In the genomic region with DNA sequence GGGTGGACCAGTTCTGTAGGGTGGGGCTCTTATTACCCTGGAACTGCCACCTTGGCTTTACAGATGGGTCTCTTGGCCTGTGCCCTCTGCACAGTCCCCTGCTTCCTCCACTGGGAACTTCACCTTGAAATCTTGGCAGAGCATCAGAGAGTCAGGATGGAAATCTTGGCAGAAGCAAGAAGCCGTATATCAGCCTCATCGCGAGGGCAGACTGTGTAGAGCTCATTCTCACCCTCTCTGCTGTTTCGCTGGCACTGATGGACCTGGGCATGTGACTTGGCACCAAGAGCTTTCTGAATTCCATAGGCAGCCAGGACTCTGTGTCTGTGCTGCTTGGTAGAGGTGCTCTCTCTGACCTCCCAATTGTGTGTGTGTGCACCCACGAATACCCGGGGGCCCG, we compare ENCODE assay signal across 9 mouse cellular contexts. TPM values are rescaled to one million over a fixed set of nuclear protein-coding genes. Genes with fewer than 3 reads are reported as not detected.
A peak's percentile ranks its signal among the peaks of the same experiment; 100 is the strongest.
DNase-seq lines count a peak whose midpoint lies in the region; ATAC-seq and TF ChIP-seq lines count a peak whose summit lies in the region.
"Had no signal": no experiment of that assay in that cellular context is flagged by ENCODE, and none has a peak within 500 bp of the region (broad histone marks: within the 10 kb centered on the region; RNA-seq: fewer than 3 reads in every experiment).

No protein-coding gene starts in this region.

- WGBS in heart, adult 2 months, result 44% methylated on average over 7 of the region's 7 CpGs
- WGBS in heart, embryonic 11.5 days (ENCODE audit: insufficient replicate concordance), result 96% methylated on average over 7 of the region's 7 CpGs

- DNase-seq in heart, adult 2 months, result peak; percentile 53 to 77
- DNase-seq in Muller cell, postnatal 12 days (ENCODE audit: inconsistent ontology term), result peak; percentile 11
- peak; percentile 78 for DNase-seq in brain, embryonic 14.5 days (ENCODE audit: low read depth)
- DNase-seq in heart, postnatal 14 days, result peak; percentile 50 to 58
- DNase-seq in spleen, postnatal 4 days (ENCODE audit: low spot score in 2 of 2), result no peak
- no peak for DNase-seq in left cerebral cortex, adult 18-20 months (ENCODE audit: low spot score in 2 of 2)
- DNase-seq: lung, adult 2 months had no signal

- no peak for TF ChIP-seq CTCF in heart, adult 2 months (IDR thresholded peaks at IDR 0.05)
- TF ChIP-seq CTCF in brain, embryonic 14.5 days (IDR thresholded peaks at IDR 0.05; ENCODE audit: borderline replicate concordance, extremely low read depth, insufficient read depth, insufficient read length), result no peak

- H3K9ac ChIP-seq in heart, adult 2 months (ENCODE audit: low read depth, low read length), result no peak overlapping the region
- H3K9ac ChIP-seq in heart, embryonic 11.5 days (ENCODE audit: low read depth, low read length), result no peak overlapping the region

- H3K4me1 ChIP-seq in heart, adult 2 months (ENCODE audit: control insufficient read depth, insufficient read depth, low read length), result peaks cover 3% of the 10 kb centered on the region
- no peaks in the 10 kb centered on the region for H3K4me1 ChIP-seq in heart, embryonic 11.5 days (ENCODE audit: control insufficient read depth, insufficient read depth, low read length)

- intact Hi-C loops in heart, adult 2 months (cut with DNase I), result loop anchor here (2.0 kb wide), 1 partner anchor 20 kb away; no protein-coding TSS in a partner anchor
- intact Hi-C loops in heart, postnatal 14 days (cut with DNase I), result no loop called here

- H3K27ac ChIP-seq in heart, adult 2 months, result peak overlapping the region; percentile 78
- H3K27ac ChIP-seq in heart, embryonic 11.5 days (ENCODE audit: low read depth, low read length), result no peak overlapping the region

- H3K79me2 ChIP-seq in heart, adult 2 months (replicated peaks; ENCODE audit: control insufficient read depth, insufficient read depth, low read length), result peaks cover 2% of the 10 kb centered on the region; the same call in 1 of the 2 replicates

- H3K36me3 ChIP-seq in heart, adult 2 months (ENCODE audit: control insufficient read depth, insufficient read depth, low read length), result no peaks in the 10 kb centered on the region
- 0 out of 2 replicates have a peak, but pooled peaks cover 4% of the 10 kb centered on the region for H3K36me3 ChIP-seq in heart, embryonic 11.5 days (ENCODE audit: control insufficient read depth, insufficient read depth, low read length)

- peaks cover 2% of the 10 kb centered on the region; the same call in 1 of the 2 replicates for H3K9me3 ChIP-seq in heart, embryonic 11.5 days (replicated peaks; ENCODE audit: control insufficient read depth, low read length)

- H3K27me3 ChIP-seq in heart, adult 2 months (ENCODE audit: control insufficient read depth, insufficient read depth, low read length), result no peaks in the 10 kb centered on the region
- no peaks in the 10 kb centered on the region for H3K27me3 ChIP-seq in heart, embryonic 11.5 days (ENCODE audit: control insufficient read depth, insufficient read depth, low read length)

- TF ChIP-seq EP300 in heart, adult 2 months (IDR thresholded peaks at IDR 0.05; ENCODE audit: insufficient read depth, low read depth, low read length), result peak; percentile 74; the same call in 1 of the 2 replicates

- no peak for ATAC-seq in heart, embryonic 11.5 days (replicated peaks; ENCODE audit: insufficient number of reproducible peaks, low FRiP score, low TSS enrichment)
- no peak for ATAC-seq in erythroblast, adult 5-6 weeks (replicated peaks; ENCODE audit: low FRiP score, poor library complexity, severe bottlenecking)

- H3K4me3 ChIP-seq in heart, adult 2 months, result no peak overlapping the region
- no peak overlapping the region for H3K4me3 ChIP-seq in heart, embryonic 11.5 days (ENCODE audit: low read depth, low read length)

- TF ChIP-seq POLR2A in heart, adult 2 months (IDR thresholded peaks at IDR 0.05; ENCODE audit: insufficient read depth, low read depth, low read length), result no peak
- no peak for TF ChIP-seq POLR2A in brain, embryonic 14.5 days (IDR thresholded peaks at IDR 0.05; ENCODE audit: borderline replicate concordance, extremely low read depth, insufficient read depth, insufficient read length, poor library complexity, severe bottlenecking)

- no peak overlapping the region for H3K4me2 ChIP-seq in heart, embryonic 11.5 days

RNA-seq across cellular contexts. Expression of gene Nol11, which starts 59.6 kb away (rescaled TPM):
- 10 to 100 TPM; 18.3 to 18.6 TPM for total RNA-seq in heart, adult 2 months (2021)
- polyA plus RNA-seq in heart, adult 2 months (2012; rRNA removed), result 8.2 and 13.9 TPM in 2 replicates
- polyA plus RNA-seq in heart, embryonic 11.5 days (2014; fragmentation: Nextera tagmentation; extraction: Ambion mirVana), result 48.8 and 50.0 TPM in 2 replicates
- 30.2 and 34.4 TPM in 2 replicates for polyA plus RNA-seq in brain, embryonic 14.5 days (2012; rRNA removed)
- 10 to 100 TPM; 17.2 to 19.4 TPM for total RNA-seq in heart, postnatal 14 days (2021)
- 10.2 and 18.6 TPM in 2 replicates for total RNA-seq in erythroblast, adult 5-6 weeks (2015; ENCODE audit: low replicate concordance)
- 9.9 and 10.7 TPM in 2 replicates for total RNA-seq in erythroblast, adult 5-6 weeks (2017; ENCODE audit: low replicate concordance)
- total RNA-seq in left cerebral cortex, adult 18-20 months (2021), result 10 to 100 TPM; 23.6 to 24.0 TPM

Comparison
In these comparisons a context has a peak if more than half of its experiments do, and no peak if none do; other contexts are left out.
1. DNase-seq: peak in heart, adult 2 months (2 of 2), Muller cell, postnatal 12 days (single experiment), brain, embryonic 14.5 days (single experiment) and heart, postnatal 14 days (2 of 2); none in spleen, postnatal 4 days (0 of 2) and left cerebral cortex, adult 18-20 months (0 of 2).